Comparison of ENCODE assay signal across 21 mouse cellular contexts in the genomic region with DNA sequence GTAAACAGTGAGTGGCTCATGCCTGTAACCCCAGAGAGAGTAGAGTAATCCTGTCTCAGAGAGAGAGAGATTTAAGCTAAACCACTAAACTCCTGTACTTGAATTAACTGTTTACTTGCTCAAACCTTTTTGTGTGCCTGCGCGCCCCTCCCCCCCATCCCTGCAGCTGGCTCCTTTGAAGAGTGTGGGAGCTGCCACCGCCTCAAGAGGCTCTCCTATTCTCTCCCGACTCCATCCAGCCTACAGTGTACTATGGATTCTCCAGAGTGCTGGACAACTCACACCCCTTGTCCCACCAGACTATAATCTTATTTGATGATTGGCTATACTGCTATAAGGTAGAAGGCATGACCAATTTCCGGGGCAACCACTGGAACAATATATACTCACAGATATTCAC. TPM values are rescaled to one million over a fixed set of nuclear protein-coding genes. Genes with fewer than 3 reads are reported as not detected.
DNase-seq lines count a peak whose midpoint lies in the region; ATAC-seq and TF ChIP-seq lines count a peak whose summit lies in the region.
"Had no signal": no experiment of that assay in that cellular context is flagged by ENCODE, and none has a peak within 500 bp of the region (broad histone marks: within the 10 kb centered on the region; RNA-seq: fewer than 3 reads in every experiment).

No protein-coding gene starts in this region.

- intact Hi-C loops in heart, adult 2 months (cut with DNase I), result loop anchor here (5.0 kb wide), 1 partner anchor 232 kb away; no protein-coding TSS in a partner anchor

- peak overlapping the region; percentile 44 for H3K27ac ChIP-seq in forebrain, embryonic 10.5 days
- H3K27ac ChIP-seq in forebrain, embryonic 13.5 days, result no peak overlapping the region
- no peak overlapping the region for H3K27ac ChIP-seq in heart, embryonic 10.5 days
- H3K27ac ChIP-seq in heart, adult 2 months, result no peak overlapping the region
- no peak overlapping the region for H3K27ac ChIP-seq in midbrain, embryonic 12.5 days (replicated peaks)
- H3K27ac ChIP-seq in midbrain, embryonic 13.5 days, result no peak overlapping the region; the same call in 1 of the 2 replicates
- H3K27ac ChIP-seq: embryonic facial prominence, embryonic 12.5 days; hindbrain, embryonic 14.5 days had no signal

- no peak overlapping the region for H3K9ac ChIP-seq in forebrain, embryonic 13.5 days
- no peak overlapping the region for H3K9ac ChIP-seq in heart, adult 2 months (ENCODE audit: low read depth, low read length)
- H3K9ac ChIP-seq in midbrain, embryonic 12.5 days (replicated peaks), result no peak overlapping the region; the same call in 1 of the 2 replicates
- H3K9ac ChIP-seq in midbrain, embryonic 13.5 days (replicated peaks), result no peak overlapping the region
- H3K9ac ChIP-seq: embryonic facial prominence, embryonic 12.5 days; hindbrain, embryonic 14.5 days had no signal

- H3K4me1 ChIP-seq in forebrain, embryonic 10.5 days, result peaks cover 27% of the 10 kb centered on the region
- peaks cover 20% of the 10 kb centered on the region for H3K4me1 ChIP-seq in forebrain, embryonic 13.5 days
- peaks cover 19% of the 10 kb centered on the region; the same call in 1 of the 2 replicates for H3K4me1 ChIP-seq in heart, embryonic 10.5 days
- no peaks in the 10 kb centered on the region for H3K4me1 ChIP-seq in heart, adult 2 months (ENCODE audit: control insufficient read depth, insufficient read depth, low read length)
- H3K4me1 ChIP-seq in midbrain, embryonic 12.5 days, result peaks cover 20% of the 10 kb centered on the region
- H3K4me1 ChIP-seq in midbrain, embryonic 13.5 days (replicated peaks), result peaks cover 25% of the 10 kb centered on the region

- TF ChIP-seq CTCF in heart, adult 2 months (IDR thresholded peaks at IDR 0.05), result no peak
- no peak for TF ChIP-seq CTCF in brain, embryonic 14.5 days (IDR thresholded peaks at IDR 0.05; ENCODE audit: borderline replicate concordance, extremely low read depth, insufficient read depth, insufficient read length)

- no peak for DNase-seq in forebrain, embryonic 10.5 days (ENCODE audit: extremely low spot score, low spot score)
- peak; percentile 71 for DNase-seq in heart, embryonic 10.5 days (ENCODE audit: low spot score)
- DNase-seq in heart, adult 2 months, result no peak
- peak; percentile 66 for DNase-seq in brain, embryonic 14.5 days (ENCODE audit: low read depth)
- DNase-seq in urinary bladder, postnatal 36 days (ENCODE audit: low spot score in 2 of 2), result no peak
- DNase-seq: adrenal gland, adult 8-10 months; adrenal gland, postnatal 36 days; cerebellum, adult 11 months; cerebellum, adult 8-10 months; cerebellum, postnatal 14 days; gastrocnemius, postnatal 14 days; heart, postnatal 10 days; kidney, adult 2 months had no signal

- peaks cover 18% of the 10 kb centered on the region for H3K27me3 ChIP-seq in forebrain, embryonic 10.5 days (ENCODE audit: poor library complexity, severe bottlenecking)
- peaks cover 9% of the 10 kb centered on the region; the same call in 1 of the 2 replicates for H3K27me3 ChIP-seq in forebrain, embryonic 13.5 days
- H3K27me3 ChIP-seq in heart, embryonic 10.5 days (ENCODE audit: insufficient read depth, poor library complexity, severe bottlenecking), result no peaks in the 10 kb centered on the region
- H3K27me3 ChIP-seq in heart, adult 2 months (ENCODE audit: control insufficient read depth, insufficient read depth, low read length), result no peaks in the 10 kb centered on the region
- peaks cover 7% of the 10 kb centered on the region; the same call in 1 of the 2 replicates for H3K27me3 ChIP-seq in midbrain, embryonic 12.5 days
- peaks cover 11% of the 10 kb centered on the region for H3K27me3 ChIP-seq in midbrain, embryonic 13.5 days
- H3K27me3 ChIP-seq: embryonic facial prominence, embryonic 12.5 days had no signal

- ATAC-seq in forebrain, embryonic 13.5 days, result no peak
- ATAC-seq in midbrain, embryonic 12.5 days (ENCODE audit: low FRiP score, low read depth), result peak; percentile 54; the same call in 1 of the 2 replicates
- no peak for ATAC-seq in midbrain, embryonic 13.5 days
- ATAC-seq: activated CD4-positive, CD25-positive, alpha-beta regulatory T cell, adult 4 months; forebrain, embryonic 16.5 days; intestine, embryonic 16.5 days had no signal

- no peaks in the 10 kb centered on the region for H3K79me2 ChIP-seq in heart, adult 2 months (replicated peaks; ENCODE audit: control insufficient read depth, insufficient read depth, low read length)

- peaks cover 20% of the 10 kb centered on the region for H3K36me3 ChIP-seq in forebrain, embryonic 10.5 days (replicated peaks)
- H3K36me3 ChIP-seq in forebrain, embryonic 13.5 days (ENCODE audit: poor library complexity, severe bottlenecking), result peaks cover 11% of the 10 kb centered on the region; the same call in 1 of the 2 replicates
- peaks cover 11% of the 10 kb centered on the region; the same call in 1 of the 2 replicates for H3K36me3 ChIP-seq in heart, embryonic 10.5 days
- no peaks in the 10 kb centered on the region for H3K36me3 ChIP-seq in heart, adult 2 months (ENCODE audit: control insufficient read depth, insufficient read depth, low read length)
- peaks cover 7% of the 10 kb centered on the region; the same call in 1 of the 2 replicates for H3K36me3 ChIP-seq in midbrain, embryonic 12.5 days
- H3K36me3 ChIP-seq in midbrain, embryonic 13.5 days, result peaks cover 13% of the 10 kb centered on the region

- no peak for TF ChIP-seq POLR2A in heart, adult 2 months (IDR thresholded peaks at IDR 0.05; ENCODE audit: insufficient read depth, low read depth, low read length)
- TF ChIP-seq POLR2A in brain, embryonic 14.5 days (IDR thresholded peaks at IDR 0.05; ENCODE audit: borderline replicate concordance, extremely low read depth, insufficient read depth, insufficient read length, poor library complexity, severe bottlenecking), result no peak

- 44% methylated on average over 5 of the region's 5 CpGs for WGBS in forebrain, embryonic 10.5 days
- 18% methylated on average over 5 of the region's 5 CpGs for WGBS in forebrain, embryonic 13.5 days
- WGBS in heart, embryonic 10.5 days, result 43% methylated on average over 5 of the region's 5 CpGs
- WGBS in heart, adult 2 months, result 81% methylated on average over 5 of the region's 5 CpGs
- 29% methylated on average over 5 of the region's 5 CpGs for WGBS in midbrain, embryonic 12.5 days
- WGBS in midbrain, embryonic 13.5 days, result 23% methylated on average over 5 of the region's 5 CpGs

- no peak overlapping the region for H3K4me3 ChIP-seq in forebrain, embryonic 10.5 days
- H3K4me3 ChIP-seq in forebrain, embryonic 13.5 days, result no peak overlapping the region
- no peak overlapping the region for H3K4me3 ChIP-seq in heart, embryonic 10.5 days
- H3K4me3 ChIP-seq in heart, adult 2 months, result no peak overlapping the region
- H3K4me3 ChIP-seq in midbrain, embryonic 12.5 days, result no peak overlapping the region
- H3K4me3 ChIP-seq in midbrain, embryonic 13.5 days (replicated peaks), result no peak overlapping the region
- H3K4me3 ChIP-seq: embryonic facial prominence, embryonic 12.5 days had no signal

- H3K4me2 ChIP-seq in forebrain, embryonic 13.5 days, result no peak overlapping the region
- no peak overlapping the region for H3K4me2 ChIP-seq in midbrain, embryonic 12.5 days (replicated peaks)
- H3K4me2 ChIP-seq in midbrain, embryonic 13.5 days (replicated peaks), result no peak overlapping the region
- H3K4me2 ChIP-seq: embryonic facial prominence, embryonic 12.5 days; hindbrain, embryonic 14.5 days had no signal

- no peak for TF ChIP-seq EP300 in heart, adult 2 months (IDR thresholded peaks at IDR 0.05; ENCODE audit: insufficient read depth, low read depth, low read length)

- H3K9me3 ChIP-seq in forebrain, embryonic 10.5 days, result no peaks in the 10 kb centered on the region
- H3K9me3 ChIP-seq in forebrain, embryonic 13.5 days (replicated peaks), result no peaks in the 10 kb centered on the region
- no peaks in the 10 kb centered on the region for H3K9me3 ChIP-seq in heart, embryonic 10.5 days
- H3K9me3 ChIP-seq in midbrain, embryonic 12.5 days, result no peaks in the 10 kb centered on the region
- H3K9me3 ChIP-seq in midbrain, embryonic 13.5 days, result no peaks in the 10 kb centered on the region
- H3K9me3 ChIP-seq: embryonic facial prominence, embryonic 12.5 days had no signal

RNA-seq across cellular contexts. Expression of a gene that starts 12.8 kb away (rescaled TPM):
- polyA plus RNA-seq in forebrain, embryonic 10.5 days (2016; fragmentation: Nextera tagmentation; extraction: Ambion mirVana), result 38.7 and 42.7 TPM in 2 replicates
- 31.0 and 34.6 TPM in 2 replicates for polyA plus RNA-seq in forebrain, embryonic 13.5 days (2015; fragmentation: Nextera tagmentation; extraction: Ambion mirVana)
- polyA plus RNA-seq in heart, embryonic 10.5 days (2016; fragmentation: Nextera tagmentation; extraction: Ambion mirVana), result 43.1 and 54.0 TPM in 2 replicates
- total RNA-seq in heart, adult 2 months (2021), result 10 to 100 TPM; 85.9 to 93.3 TPM
- 106 and 107 TPM in 2 replicates for polyA plus RNA-seq in heart, adult 2 months (2012; rRNA removed)
- 38.2 and 39.3 TPM in 2 replicates for polyA plus RNA-seq in midbrain, embryonic 12.5 days (2016; fragmentation: Nextera tagmentation; extraction: Ambion mirVana)
- 37.7 and 40.6 TPM in 2 replicates for polyA plus RNA-seq in midbrain, embryonic 13.5 days (2015; fragmentation: Nextera tagmentation; extraction: Ambion mirVana)
- 67.6 and 74.0 TPM in 2 replicates for polyA plus RNA-seq in brain, embryonic 14.5 days (2012; rRNA removed)

RNA-seq across cellular contexts. Expression of a gene that starts 23.4 kb away (rescaled TPM):
- polyA plus RNA-seq in forebrain, embryonic 10.5 days (2016; fragmentation: Nextera tagmentation; extraction: Ambion mirVana), result 13.4 and 15.0 TPM in 2 replicates
- polyA plus RNA-seq in forebrain, embryonic 13.5 days (2015; fragmentation: Nextera tagmentation; extraction: Ambion mirVana), result 13.8 and 15.5 TPM in 2 replicates
- 9.0 and 15.5 TPM in 2 replicates for polyA plus RNA-seq in heart, embryonic 10.5 days (2016; fragmentation: Nextera tagmentation; extraction: Ambion mirVana)
- total RNA-seq in heart, adult 2 months (2021), result 10 to 100 TPM; 22.3 to 26.0 TPM
- polyA plus RNA-seq in heart, adult 2 months (2012; rRNA removed), result 19.0 and 20.3 TPM in 2 replicates
- 17.3 and 17.5 TPM in 2 replicates for polyA plus RNA-seq in midbrain, embryonic 12.5 days (2016; fragmentation: Nextera tagmentation; extraction: Ambion mirVana)
- polyA plus RNA-seq in midbrain, embryonic 13.5 days (2015; fragmentation: Nextera tagmentation; extraction: Ambion mirVana), result 20.2 and 21.9 TPM in 2 replicates
- polyA plus RNA-seq in brain, embryonic 14.5 days (2012; rRNA removed), result 15.0 and 16.1 TPM in 2 replicates

RNA-seq across cellular contexts. Expression of a gene that starts 48.3 kb away (rescaled TPM):
- polyA plus RNA-seq in forebrain, embryonic 10.5 days (2016; fragmentation: Nextera tagmentation; extraction: Ambion mirVana), result 4.3 and 4.6 TPM in 2 replicates
- polyA plus RNA-seq in forebrain, embryonic 13.5 days (2015; fragmentation: Nextera tagmentation; extraction: Ambion mirVana), result 8.0 and 9.0 TPM in 2 replicates
- 3.4 and 4.8 TPM in 2 replicates for polyA plus RNA-seq in heart, embryonic 10.5 days (2016; fragmentation: Nextera tagmentation; extraction: Ambion mirVana)
- total RNA-seq in heart, adult 2 months (2021), result 1 to 10 TPM; 3.4 to 4.2 TPM
- 3.6 and 4.7 TPM in 2 replicates for polyA plus RNA-seq in heart, adult 2 months (2012; rRNA removed)
- polyA plus RNA-seq in midbrain, embryonic 12.5 days (2016; fragmentation: Nextera tagmentation; extraction: Ambion mirVana), result 13.2 and 14.0 TPM in 2 replicates
- 13.2 and 13.7 TPM in 2 replicates for polyA plus RNA-seq in midbrain, embryonic 13.5 days (2015; fragmentation: Nextera tagmentation; extraction: Ambion mirVana)
- polyA plus RNA-seq in brain, embryonic 14.5 days (2012; rRNA removed), result 14.5 and 22.4 TPM in 2 replicates

Comparison
In these comparisons a context has a peak if more than half of its experiments do, and no peak if none do; other contexts are left out.
1. DNase-seq: peak in heart, embryonic 10.5 days (single experiment) and brain, embryonic 14.5 days (single experiment); none in forebrain, embryonic 10.5 days (single experiment), heart, adult 2 months (0 of 2) and urinary bladder, postnatal 36 days (0 of 2).